Mouse (Mus musculus) forebrain, embryonic 12.5 days (tissue): Measurements from ENCODE around the gene Wdr37. TPM values are rescaled to one million over a fixed set of nuclear protein-coding genes. Genes with fewer than 3 reads are reported as not detected.
"Not testable (repeated sequence)": the region's sequence is repeated elsewhere in the genome, so short reads cannot be mapped to it uniquely, and the experiment has no call there.

Source experiments
- ATAC-seq: fragments of 200-750 bp; cut with Nextera tagmentation; 2 replicates; pipeline ENCODE4 v1.8.0; 2017; ENCODE audit warnings: moderate TSS enrichment; ENCODE audit not compliant: low FRiP score
- H3K27ac ChIP-seq: fragments of 300-500 bp; sonication (generic); 2 replicates; pipeline ENCODE4 v1.5.1; 2016; ENCODE audit warnings: mild to moderate bottlenecking
- H3K27me3 ChIP-seq: fragments of 300-500 bp; sonication (generic); 2 replicates; pipeline ENCODE4 v1.6.1; 2016; ENCODE audit warnings: mild to moderate bottlenecking
- H3K36me3 ChIP-seq: fragments of 300-500 bp; sonication (generic); replicated peaks from 2 replicates; pipeline ENCODE4 v1.6.1; 2016; ENCODE audit warnings: mild to moderate bottlenecking
- H3K4me1 ChIP-seq: fragments of 300-500 bp; sonication (generic); 2 replicates; pipeline ENCODE4 v1.6.1; 2016
- H3K4me2 ChIP-seq: fragments of 300-500 bp; sonication (generic); 2 replicates; pipeline ENCODE4 v1.6.1; 2016; ENCODE audit warnings: mild to moderate bottlenecking, moderate library complexity
- H3K4me3 ChIP-seq: fragments of 300-500 bp; sonication (generic); replicated peaks from 2 replicates; pipeline ENCODE4 v1.5.1; 2016; ENCODE audit warnings: mild to moderate bottlenecking
- H3K9ac ChIP-seq: fragments of 300-500 bp; sonication (generic); 2 replicates; pipeline ENCODE4 v1.6.1; 2016; ENCODE audit warnings: mild to moderate bottlenecking
- H3K9me3 ChIP-seq: fragments of 300-500 bp; sonication (generic); 2 replicates; pipeline ENCODE4 v1.6.1; 2016
- WGBS: fragments of 180-500 bp; shearing (Covaris S2); methylation state at CpG from one replicate; pipeline ENCODE4 v1.1.7; 2016; 5-methylcytosine and 5-hydroxymethylcytosine counted together
- polyA plus RNA-seq: library from polyadenylated mRNA; unstranded; fragments of >200 nt; fragmentation: Nextera tagmentation; extraction: Ambion mirVana; gene quantifications from 2 replicates; pipeline ENCODE4 v1.2.1, GENCODE M21; 2016

Wdr37 gene
- polyA plus RNA-seq = 51.8 and 56.7 TPM in 2 replicates

GRCm38 (mm10) chr13:8871314-8871962, at the start of gene Wdr37:
Wdr37 (minus strand) TSS chr13:8871909.
- 0 out of 2 replicates have a peak, but pooled peaks cover 4% of the 10 kb centered on the region for H3K36me3 ChIP-seq
- H3K4me1 ChIP-seq = peaks cover 17% of the 10 kb centered on the region
- peak; percentile 39 for ATAC-seq
- H3K4me2 ChIP-seq = peak within 1 kb of the TSS; percentile 73
- H3K9me3 ChIP-seq = no peaks in the 10 kb centered on the region
- H3K27ac ChIP-seq = peak within 1 kb of the TSS; percentile 96
- WGBS = 2% methylated on average over 18 of the region's 18 CpGs
- no peaks in the 10 kb centered on the region for H3K27me3 ChIP-seq
- H3K9ac ChIP-seq = peak within 1 kb of the TSS; percentile 87
- peak within 1 kb of the TSS; percentile 77 for H3K4me3 ChIP-seq

- H3K4me3 ChIP-seq, H3K27ac ChIP-seq, H3K4me1 ChIP-seq, H3K9me3 ChIP-seq, H3K36me3 ChIP-seq, H3K27me3 ChIP-seq, H3K4me2 ChIP-seq, ATAC-seq, H3K9ac ChIP-seq: not testable (repeated sequence)
- 91% methylated on average over 8 of the region's 8 CpGs for WGBS
These were observed 42.2 kb upstream of the Wdr37 start for GRCm38 (mm10) chr13:8913890-8914289.

DNA sequence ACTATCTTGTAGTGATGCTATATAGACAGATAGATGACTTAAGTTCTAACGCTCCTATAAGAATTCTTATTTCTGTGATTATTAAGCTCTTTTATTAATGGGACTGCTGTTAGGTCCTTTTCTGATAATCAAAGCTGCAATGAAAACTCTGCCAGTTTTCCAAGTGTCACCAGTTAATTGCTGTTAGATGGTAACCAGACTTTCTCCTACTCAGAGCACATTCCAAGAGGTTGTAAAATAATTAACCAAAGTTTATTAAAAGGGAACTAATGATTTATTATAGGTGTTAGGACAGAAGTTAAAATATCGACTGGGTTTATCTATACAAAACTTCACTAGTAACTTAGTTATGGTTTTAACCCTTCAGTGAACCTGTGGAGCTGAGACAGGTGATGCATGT, 34.3 kb upstream of the Wdr37 start:
- not testable (repeated sequence) for H3K4me2 ChIP-seq
- 91% methylated on average over 2 of the region's 2 CpGs for WGBS

DNA sequence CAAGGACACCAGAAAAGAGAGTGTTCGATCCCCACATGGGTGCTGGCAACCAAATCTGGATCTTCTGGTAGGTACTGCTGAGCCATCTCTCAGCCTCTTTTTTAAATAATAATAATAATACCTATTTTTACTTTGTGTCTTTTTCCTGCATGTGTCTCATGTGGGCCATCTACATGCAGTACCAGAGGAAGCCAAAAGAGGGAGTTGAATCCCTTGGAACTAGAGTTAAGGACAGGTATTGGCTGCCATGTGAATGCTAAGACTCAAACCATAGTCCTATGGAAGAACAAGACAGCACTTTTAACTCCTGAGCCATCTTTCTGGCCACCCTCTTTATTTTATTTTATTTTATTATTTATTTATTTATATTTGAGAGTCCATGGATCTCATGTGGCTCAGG, 16.9 kb upstream of the Wdr37 start:
- no peaks in the 10 kb centered on the region for H3K9me3 ChIP-seq
- no peak overlapping the region for H3K9ac ChIP-seq
- peaks cover 18% of the 10 kb centered on the region for H3K4me1 ChIP-seq
- no peak for ATAC-seq
- 96% methylated on average over 1 of the region's 1 CpGs for WGBS
- H3K36me3 ChIP-seq = peaks cover 34% of the 10 kb centered on the region
- no peak overlapping the region for H3K27ac ChIP-seq
- no peaks in the 10 kb centered on the region for H3K27me3 ChIP-seq
- H3K4me2 ChIP-seq = no peak overlapping the region
- no peak overlapping the region for H3K4me3 ChIP-seq

More for the DNA sequence above, 34.3 kb upstream of the Wdr37 start:
- not testable (repeated sequence) for H3K27me3 ChIP-seq, H3K27ac ChIP-seq, H3K4me1 ChIP-seq, H3K9ac ChIP-seq, H3K4me3 ChIP-seq, H3K36me3 ChIP-seq, ATAC-seq, H3K9me3 ChIP-seq

DNA sequence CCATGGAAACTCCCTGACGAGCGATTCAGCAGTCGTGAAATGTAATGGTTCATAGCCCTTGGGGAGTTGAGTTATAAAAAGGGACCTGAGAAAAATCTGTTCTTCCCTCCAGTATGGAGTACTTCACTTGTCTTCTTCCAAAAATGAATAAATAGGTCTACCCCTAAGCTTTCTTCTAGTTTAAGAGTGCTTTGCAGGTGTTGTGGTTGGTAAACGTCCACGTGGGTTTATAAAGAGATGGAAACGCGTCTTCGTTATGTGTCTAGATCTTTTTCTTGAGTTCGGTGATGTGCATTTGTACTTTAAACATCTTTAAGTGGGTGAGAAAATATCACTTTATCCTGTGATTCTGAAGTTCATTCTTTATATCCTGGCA, 14.5 kb upstream of the Wdr37 start:
- WGBS = 4% methylated on average over 9 of the region's 9 CpGs
- peaks cover 23% of the 10 kb centered on the region for H3K36me3 ChIP-seq
- peak overlapping the region; percentile 62 for H3K4me2 ChIP-seq
- no peaks in the 10 kb centered on the region for H3K27me3 ChIP-seq
- H3K9ac ChIP-seq = peak overlapping the region; percentile 63
- no peaks in the 10 kb centered on the region for H3K9me3 ChIP-seq
- peak overlapping the region; percentile 93 for H3K27ac ChIP-seq
- peaks cover 18% of the 10 kb centered on the region for H3K4me1 ChIP-seq
- H3K4me3 ChIP-seq = peak overlapping the region; percentile 51
- no peak for ATAC-seq

DNA sequence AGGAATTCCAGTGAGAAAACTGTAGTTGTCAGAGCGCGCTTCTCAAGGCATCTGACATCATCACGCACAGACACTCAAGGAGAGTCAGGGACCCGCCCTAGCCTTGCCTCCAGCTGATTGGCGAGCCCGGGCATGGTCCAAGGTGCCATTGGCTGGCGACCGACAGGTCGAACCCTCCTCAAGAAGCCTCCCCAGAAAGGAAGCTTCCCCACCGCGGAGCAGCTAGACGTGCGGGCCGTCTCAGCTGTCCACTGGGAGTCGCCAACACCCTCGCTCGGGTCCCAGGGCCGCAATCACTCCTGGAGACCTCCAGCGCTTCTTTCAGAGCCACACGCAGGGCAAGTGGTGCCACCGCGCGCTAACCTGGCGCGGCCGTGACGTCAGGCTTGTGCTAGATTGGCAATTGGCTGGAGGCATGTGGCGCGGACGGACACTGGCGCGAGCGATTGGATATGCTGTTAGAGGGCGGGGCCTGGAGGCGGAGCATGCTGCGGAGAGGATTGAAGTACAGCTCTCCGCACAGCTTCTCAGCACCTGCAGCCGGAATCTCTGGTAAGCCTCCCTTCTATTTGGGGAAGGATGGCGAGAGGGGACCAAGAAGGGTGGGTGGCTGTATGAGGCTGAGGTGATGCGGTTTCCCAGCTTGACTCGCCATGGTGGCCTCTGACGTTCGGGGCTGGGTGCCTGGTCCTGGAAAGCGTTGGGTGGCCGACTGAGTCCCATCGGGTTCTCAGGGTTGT, 13.9 kb upstream of the Wdr37 start, which contains the start of gene Idi1:
Gene Idi1 (plus strand): TSS at position 57 of the 740 bp plus-strand sequence.
- Histone ChIP-seq H3K27me3 (no peaks in the 10 kb centered on the region), H3K27ac (peak within 1 kb of the TSS; percentile 93), H3K4me3 (peak within 1 kb of the TSS; percentile 51), H3K9me3 (no peaks in the 10 kb centered on the region), H3K9ac (peak within 1 kb of the TSS; percentile 63), H3K4me2 (peak within 1 kb of the TSS; percentile 62), H3K4me1 (peaks cover 18% of the 10 kb centered on the region), H3K36me3 (peaks cover 23% of the 10 kb centered on the region)
- peak; percentile 99 for ATAC-seq
- under 1% methylated on average over 46 of the region's 46 CpGs for WGBS

DNA sequence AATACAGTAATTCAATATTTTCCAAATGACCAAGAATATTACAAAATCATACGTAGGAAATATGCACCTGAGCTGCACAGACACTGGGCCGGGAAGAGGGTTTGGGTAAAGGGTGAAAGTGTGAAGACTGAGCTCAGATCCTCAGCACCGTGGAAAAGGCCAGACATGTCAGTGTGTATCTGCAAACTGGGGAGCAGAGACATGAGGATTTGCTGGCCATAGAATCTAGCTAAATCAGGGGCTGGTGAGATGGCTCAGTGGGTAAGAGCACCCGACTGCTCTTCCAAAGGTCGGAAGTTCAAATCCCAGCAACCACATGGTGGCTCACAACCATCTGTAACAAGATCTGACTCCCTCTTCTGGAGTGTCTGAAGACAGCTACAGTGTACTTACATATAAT, 12.2 kb upstream of the Wdr37 start:
- H3K27me3 ChIP-seq, H3K9ac ChIP-seq, H3K27ac ChIP-seq, H3K4me3 ChIP-seq, ATAC-seq, H3K4me2 ChIP-seq, H3K9me3 ChIP-seq: not testable (repeated sequence)
- 90% methylated on average over 5 of the region's 5 CpGs for WGBS
- Histone ChIP-seq H3K4me1 (peaks cover 18% of the 10 kb centered on the region), H3K36me3 (peaks cover 11% of the 10 kb centered on the region)

- Histone ChIP-seq H3K4me2 (no peak overlapping the region), H3K27ac (no peak overlapping the region), H3K4me1 (peaks cover 5% of the 10 kb centered on the region), H3K4me3 (no peak overlapping the region), H3K36me3 (no peaks in the 10 kb centered on the region), H3K9ac (no peak overlapping the region), H3K27me3 (no peaks in the 10 kb centered on the region), H3K9me3 (no peaks in the 10 kb centered on the region)
- 74% methylated on average over 3 of the region's 3 CpGs for WGBS
- no peak for ATAC-seq
These were observed 9.9 kb upstream of the Wdr37 start for GRCm38 (mm10) chr13:8881611-8882010.

GRCm38 (mm10) chr13:8873776-8874175, 2.1 kb upstream of the Wdr37 start:
- H3K27ac ChIP-seq = no peak overlapping the region
- WGBS = 85% methylated on average over 1 of the region's 1 CpGs
- no peaks in the 10 kb centered on the region for H3K27me3 ChIP-seq
- H3K36me3 ChIP-seq = no peaks in the 10 kb centered on the region
- ATAC-seq = no peak
- no peaks in the 10 kb centered on the region for H3K9me3 ChIP-seq
- no peak overlapping the region for H3K4me3 ChIP-seq
- H3K9ac ChIP-seq = no peak overlapping the region
- H3K4me2 ChIP-seq = no peak overlapping the region
- H3K4me1 ChIP-seq = peaks cover 15% of the 10 kb centered on the region

DNA sequence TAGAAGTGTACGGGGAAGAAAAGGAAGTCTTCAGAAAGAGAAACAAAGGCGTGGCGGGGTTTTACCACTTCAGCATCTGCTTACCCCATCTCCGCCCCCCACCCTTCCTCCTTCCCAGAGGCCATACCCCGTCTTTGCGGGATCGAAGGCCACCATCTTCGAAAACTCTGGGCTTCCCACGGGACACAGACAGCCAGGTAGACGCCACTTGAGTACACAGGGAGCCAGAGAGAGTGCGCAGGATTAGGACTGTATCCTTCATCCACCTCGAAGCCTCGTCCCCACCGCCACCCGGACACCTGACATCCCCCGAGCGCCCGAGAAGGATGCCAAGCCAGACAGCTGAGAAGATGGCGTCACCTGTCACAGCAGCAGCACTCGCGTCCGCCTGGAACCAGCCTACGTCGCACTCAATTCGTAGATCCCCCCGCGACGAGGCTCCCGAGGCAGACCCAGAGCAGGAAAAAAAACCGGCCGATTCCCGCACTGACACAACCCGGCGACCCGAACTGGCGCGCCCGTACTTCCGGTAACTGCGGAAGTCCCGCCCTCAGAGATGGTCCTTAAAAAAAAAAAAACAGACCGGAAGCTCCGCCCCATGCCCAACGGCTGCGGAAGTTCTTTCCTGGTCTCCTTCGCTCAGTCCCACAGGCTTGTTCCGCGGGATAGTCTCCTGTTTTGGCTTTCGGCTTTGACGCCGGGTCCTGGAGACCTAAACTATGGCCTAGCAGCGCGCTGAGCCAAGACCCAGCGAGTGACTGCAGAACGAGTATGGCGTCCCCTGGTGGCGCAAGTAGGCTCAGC, 997 bp downstream of the Wdr37 start:
- Histone ChIP-seq H3K9me3 (no peaks in the 10 kb centered on the region), H3K27ac (peak overlapping the region; percentile 96), H3K9ac (peak overlapping the region; percentile 87), H3K36me3 (0 out of 2 replicates have a peak, but pooled peaks cover 8% of the 10 kb centered on the region), H3K4me1 (peaks cover 17% of the 10 kb centered on the region), H3K4me2 (peak overlapping the region; percentile 73), H3K27me3 (no peaks in the 10 kb centered on the region), H3K4me3 (peak overlapping the region; percentile 77)
- peak; percentile 93 for ATAC-seq
- under 1% methylated on average over 57 of the region's 57 CpGs for WGBS

- peak overlapping the region; percentile 77 for H3K4me3 ChIP-seq
- ATAC-seq = no peak
- no peaks in the 10 kb centered on the region for H3K27me3 ChIP-seq
- H3K9me3 ChIP-seq = no peaks in the 10 kb centered on the region
- H3K9ac ChIP-seq = peak overlapping the region; percentile 87
- 6% methylated on average over 9 of the region's 9 CpGs for whole genome bisulfite sequencing
- peak overlapping the region; percentile 96; the same call in 1 of the 2 replicates for H3K27ac ChIP-seq
- peak overlapping the region; percentile 72 for H3K4me2 ChIP-seq
- H3K4me1 ChIP-seq = peaks cover 17% of the 10 kb centered on the region
- H3K36me3 ChIP-seq = 0 out of 2 replicates have a peak, but pooled peaks cover 8% of the 10 kb centered on the region
These were observed 1.6 kb downstream of the Wdr37 start for GRCm38 (mm10) chr13:8870160-8870509.

GRCm38 (mm10) chr13:8869578-8870157, 2.0 kb downstream of the Wdr37 start:
- no peak overlapping the region for H3K27ac ChIP-seq
- H3K4me2 ChIP-seq = peak overlapping the region; percentile 72
- 0 out of 2 replicates have a peak, but pooled peaks cover 8% of the 10 kb centered on the region for H3K36me3 ChIP-seq
- ATAC-seq = no peak
- no peaks in the 10 kb centered on the region for H3K27me3 ChIP-seq
- no peaks in the 10 kb centered on the region for H3K9me3 ChIP-seq
- WGBS = 76% methylated on average over 5 of the region's 5 CpGs
- peaks cover 17% of the 10 kb centered on the region for H3K4me1 ChIP-seq
- H3K9ac ChIP-seq = peak overlapping the region; percentile 87
- H3K4me3 ChIP-seq = peak overlapping the region; percentile 77
